Mouse (Mus musculus): Measurements from ENCODE around the gene Cd59b.

- TF ChIP-seq CTCF (IDR thresholded peaks at IDR 0.05; ENCODE audit: low read depth, low read length): no peak
- no peak for TF ChIP-seq POLR2A (IDR thresholded peaks at IDR 0.05; ENCODE audit: insufficient read depth, low read length)
- TF ChIP-seq EP300 (IDR thresholded peaks at IDR 0.05; ENCODE audit: insufficient read depth, low read depth, low read length): peak; percentile 26; the same call in 1 of the 2 replicates
These were observed 37.6 kb upstream of the Cd59b start for GRCm38 (mm10) chr2:104032056-104032455.
